Mouse (Mus musculus): ENCODE results near the gene Ccdc73. TPM values are rescaled to one million over a fixed set of nuclear protein-coding genes. Genes with fewer than 3 reads are reported as not detected.
"Not testable (repeated sequence)": the region's sequence is repeated elsewhere in the genome, so short reads cannot be mapped to it uniquely, and the experiment has no call there.

Ccdc73 gene
- 1 to 10 TPM; 3.9 to 4.2 TPM for total RNA-seq (2021)

GRCm38 (mm10) chr2:104867282-104867855 lies at the start of gene Ccdc73:
TSS of gene Ccdc73 (plus strand) at chr2:104867805.
- intact Hi-C loops (cut with DNase I) = no loop called here
- DNase-seq (ENCODE audit: low spot score) = no peak

GRCm38 (mm10) chr2:104818763-104819162 lies 48.8 kb upstream of the Ccdc73 start:
- intact Hi-C loops (cut with DNase I) = loop anchor here (5.0 kb wide), 1 partner anchor 309 kb away; the partner anchor contains the start of gene Wt1
- DNase-seq (ENCODE audit: low spot score) = not testable (repeated sequence)

- intact Hi-C loops (cut with DNase I) = no loop called here
- no peak for DNase-seq (ENCODE audit: low spot score)
These were observed 41.4 kb upstream of the Ccdc73 start for GRCm38 (mm10) chr2:104826191-104826590.

GRCm38 (mm10) chr2:104832486-104832885 lies 35.1 kb upstream of the Ccdc73 start:
- no peak for DNase-seq (ENCODE audit: low spot score)
- intact Hi-C loops (cut with DNase I) = no loop called here

- no peak for DNase-seq (ENCODE audit: low spot score)
- intact Hi-C loops (cut with DNase I) = no loop called here
These were observed 26.6 kb upstream of the Ccdc73 start for GRCm38 (mm10) chr2:104840974-104841373.

- DNase-seq (ENCODE audit: low spot score) = no peak
- intact Hi-C loops (cut with DNase I) = no loop called here
These were observed 25.9 kb upstream of the Ccdc73 start for GRCm38 (mm10) chr2:104841736-104842135.

- DNase-seq (ENCODE audit: low spot score) = no peak
- intact Hi-C loops (cut with DNase I) = no loop called here
These were observed 25.0 kb upstream of the Ccdc73 start for GRCm38 (mm10) chr2:104842559-104842958.

GRCm38 (mm10) chr2:104846638-104847414 lies 20.8 kb upstream of the Ccdc73 start:
- DNase-seq (ENCODE audit: low spot score) = no peak
- intact Hi-C loops (cut with DNase I) = no loop called here

GRCm38 (mm10) chr2:104847645-104848044 lies 20.0 kb upstream of the Ccdc73 start:
- DNase-seq (ENCODE audit: low spot score) = no peak
- intact Hi-C loops (cut with DNase I) = no loop called here

- DNase-seq (ENCODE audit: low spot score) = no peak
- intact Hi-C loops (cut with DNase I) = no loop called here
These were observed 19.1 kb upstream of the Ccdc73 start for GRCm38 (mm10) chr2:104848235-104849161.

- intact Hi-C loops (cut with DNase I) = no loop called here
- DNase-seq (ENCODE audit: low spot score) = peak; percentile 41
These were observed 18.2 kb upstream of the Ccdc73 start, which contains the start of gene Prrg4 for GRCm38 (mm10) chr2:104849276-104849990. TSS of gene Prrg4 (minus strand) at chr2:104849876.

GRCm38 (mm10) chr2:104849991-104850359 lies 17.6 kb upstream of the Ccdc73 start:
- intact Hi-C loops (cut with DNase I) = no loop called here
- no peak for DNase-seq (ENCODE audit: low spot score)

- intact Hi-C loops (cut with DNase I) = no loop called here
- no peak for DNase-seq (ENCODE audit: low spot score)
These were observed 15.9 kb upstream of the Ccdc73 start for GRCm38 (mm10) chr2:104851686-104852085.

GRCm38 (mm10) chr2:104852546-104852945 lies 15.1 kb upstream of the Ccdc73 start:
- no peak for DNase-seq (ENCODE audit: low spot score)
- intact Hi-C loops (cut with DNase I) = no loop called here

- intact Hi-C loops (cut with DNase I) = no loop called here
- no peak for DNase-seq (ENCODE audit: low spot score)
These were observed 12.8 kb upstream of the Ccdc73 start for GRCm38 (mm10) chr2:104854836-104855235.

GRCm38 (mm10) chr2:104855732-104856131 lies 11.9 kb upstream of the Ccdc73 start:
- intact Hi-C loops (cut with DNase I) = no loop called here

GRCm38 (mm10) chr2:104856218-104856617 lies 11.4 kb upstream of the Ccdc73 start:
- intact Hi-C loops (cut with DNase I) = no loop called here
- no peak for DNase-seq (ENCODE audit: low spot score)

More at GRCm38 (mm10) chr2:104855732-104856131, 11.9 kb upstream of the Ccdc73 start:
- DNase-seq (ENCODE audit: low spot score) = no peak

- DNase-seq (ENCODE audit: low spot score); intact Hi-C loops (cut with DNase I): not testable (repeated sequence)
These were observed 9.5 kb upstream of the Ccdc73 start for GRCm38 (mm10) chr2:104858083-104858482.

GRCm38 (mm10) chr2:104859060-104859459 lies 8.5 kb upstream of the Ccdc73 start:
- DNase-seq (ENCODE audit: low spot score) = no peak
- intact Hi-C loops (cut with DNase I) = no loop called here

GRCm38 (mm10) chr2:104860426-104860825 lies 7.2 kb upstream of the Ccdc73 start:
- intact Hi-C loops (cut with DNase I) = no loop called here

More at GRCm38 (mm10) chr2:104860426-104860825, 7.2 kb upstream of the Ccdc73 start:
- DNase-seq (ENCODE audit: low spot score) = no peak

Measured in heart, postnatal 25 days (tissue).